Mouse (Mus musculus): Measurements from ENCODE around the gene Rsf1. TPM values are rescaled to one million over a fixed set of nuclear protein-coding genes. Genes with fewer than 3 reads are reported as not detected.

Rsf1 gene
- polyA plus RNA-seq, 1 experiment from 2014 or later: 15.1 TPM

DNA sequence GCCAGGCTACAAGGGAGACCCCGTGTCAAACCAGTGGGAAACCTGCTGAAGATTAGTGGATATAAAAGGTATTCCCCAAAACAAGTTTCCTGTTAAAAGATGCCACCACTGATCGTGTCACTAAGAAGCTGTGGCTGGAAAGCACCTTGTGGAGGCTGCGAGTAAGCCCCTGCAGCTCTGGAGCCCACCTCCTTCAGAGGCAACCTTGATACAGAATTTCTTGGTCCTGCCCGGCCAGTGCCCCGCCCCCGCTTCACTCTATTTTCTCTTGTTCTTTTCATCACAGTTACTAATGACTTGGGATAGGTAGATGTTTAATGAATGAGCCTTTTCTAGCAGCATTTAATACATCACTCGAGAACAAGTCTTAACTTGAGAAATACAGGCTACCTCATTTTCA, 146.4 kb downstream of the Rsf1 start:
- no peak overlapping the region for H3K4me3 ChIP-seq
- H3K36me3 ChIP-seq: no peaks in the 10 kb centered on the region
- no peaks in the 10 kb centered on the region for H3K27me3 ChIP-seq
- H3K4me1 ChIP-seq (replicated peaks): no peaks in the 10 kb centered on the region
- H3K4me2 ChIP-seq: no peak overlapping the region
- no peaks in the 10 kb centered on the region for H3K9me3 ChIP-seq (replicated peaks)
- 80% methylated on average over 7 of the region's 7 CpGs for WGBS
- no peak overlapping the region for H3K27ac ChIP-seq
- no peak for ATAC-seq (replicated peaks; ENCODE audit: insufficient number of reproducible peaks, insufficient read depth, low FRiP score, low read depth)
- no peak overlapping the region for H3K9ac ChIP-seq

- Histone ChIP-seq H3K36me3 (no peaks in the 10 kb centered on the region), H3K27me3 (no peaks in the 10 kb centered on the region), H3K9ac (no peak overlapping the region), H3K4me1 (replicated peaks) (no peaks in the 10 kb centered on the region), H3K4me3 (no peak overlapping the region), H3K27ac (no peak overlapping the region), H3K4me2 (no peak overlapping the region), H3K9me3 (replicated peaks) (no peaks in the 10 kb centered on the region)
- 70% methylated on average over 7 of the region's 7 CpGs for WGBS
- ATAC-seq (replicated peaks; ENCODE audit: insufficient number of reproducible peaks, insufficient read depth, low FRiP score, low read depth): no peak
Measured at GRCm38 (mm10) chr7:97726778-97727177, 147.1 kb downstream of the Rsf1 start.

DNA sequence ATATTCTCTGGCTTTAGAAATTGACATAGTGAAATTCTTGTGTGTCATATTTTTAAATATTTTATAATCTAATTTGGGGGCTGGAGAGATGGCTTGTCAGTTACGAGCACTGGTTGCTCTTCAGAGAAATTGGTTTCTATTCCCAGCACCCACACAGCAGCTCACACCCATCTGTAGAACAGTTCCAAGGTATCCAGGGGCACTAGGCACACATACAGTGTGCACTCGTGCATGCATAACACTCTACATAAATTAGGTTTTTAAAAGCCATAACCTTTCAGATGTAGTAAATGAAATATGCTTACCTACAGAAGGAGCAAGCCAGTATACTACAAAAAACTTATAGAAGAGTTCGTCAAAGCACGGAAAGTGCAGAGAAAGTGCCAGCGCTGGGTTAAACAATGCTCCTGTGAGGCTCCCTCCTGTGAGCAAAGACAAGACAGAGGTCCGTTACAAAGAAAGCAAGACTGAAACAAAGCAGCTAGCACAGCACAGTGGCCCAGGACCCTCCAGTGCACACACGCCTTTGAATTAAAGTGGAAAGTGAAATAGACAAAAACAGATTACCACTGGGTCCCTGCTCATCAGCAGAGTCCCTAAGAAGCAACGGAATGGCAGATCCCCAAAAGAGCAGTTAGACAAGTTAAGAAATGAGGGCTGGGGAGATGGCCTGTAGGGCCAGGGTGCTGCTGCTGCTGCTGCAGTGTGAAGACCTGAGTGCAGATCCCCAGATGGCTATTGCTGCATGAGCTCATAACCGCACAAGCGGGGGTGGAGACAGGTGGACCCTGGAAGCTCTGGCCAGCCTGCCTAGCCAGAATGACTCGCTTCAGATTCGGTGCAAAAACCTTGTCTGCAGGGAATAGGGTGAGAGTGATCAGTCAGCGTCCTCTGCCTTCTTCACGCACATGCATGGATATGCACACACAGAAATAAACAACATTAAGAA, 149.3 kb downstream of the Rsf1 start:
- Histone ChIP-seq H3K4me2 (no peak overlapping the region), H3K27me3 (no peaks in the 10 kb centered on the region), H3K36me3 (no peaks in the 10 kb centered on the region), H3K27ac (no peak overlapping the region), H3K9ac (no peak overlapping the region), H3K4me1 (replicated peaks) (no peaks in the 10 kb centered on the region), H3K4me3 (no peak overlapping the region), H3K9me3 (replicated peaks) (no peaks in the 10 kb centered on the region)
- 74% methylated on average over 14 of the region's 14 CpGs for WGBS
- no peak for ATAC-seq (replicated peaks; ENCODE audit: insufficient number of reproducible peaks, insufficient read depth, low FRiP score, low read depth)

DNA sequence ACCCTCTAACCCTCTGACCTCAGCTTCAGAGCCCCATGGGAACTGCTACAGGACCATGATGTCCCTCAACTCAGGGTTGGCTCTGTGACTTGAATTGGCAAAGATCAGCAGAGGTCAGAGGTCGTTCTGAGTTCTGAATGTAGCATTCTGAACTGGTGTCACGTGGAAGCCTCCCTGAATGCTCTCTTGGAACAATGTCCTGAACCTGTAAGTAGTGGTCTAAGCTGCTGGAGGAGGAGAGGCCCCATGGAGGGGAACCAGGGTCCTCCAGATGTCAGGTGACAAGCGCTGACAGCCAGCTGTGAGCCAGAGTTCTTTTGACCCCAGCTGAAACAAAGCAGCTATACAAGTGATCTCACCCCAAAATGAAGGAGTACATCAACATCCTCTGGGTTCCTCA, 150.7 kb downstream of the Rsf1 start:
- Histone ChIP-seq H3K4me1 (replicated peaks) (no peaks in the 10 kb centered on the region), H3K4me2 (no peak overlapping the region), H3K9ac (no peak overlapping the region), H3K9me3 (replicated peaks) (no peaks in the 10 kb centered on the region), H3K4me3 (no peak overlapping the region), H3K27me3 (no peaks in the 10 kb centered on the region), H3K27ac (no peak overlapping the region), H3K36me3 (no peaks in the 10 kb centered on the region)
- 60% methylated on average over 3 of the region's 3 CpGs for WGBS
- ATAC-seq (replicated peaks; ENCODE audit: insufficient number of reproducible peaks, insufficient read depth, low FRiP score, low read depth): no peak

- no peak for ATAC-seq (replicated peaks; ENCODE audit: insufficient number of reproducible peaks, insufficient read depth, low FRiP score, low read depth)
- Histone ChIP-seq H3K9me3 (replicated peaks) (no peaks in the 10 kb centered on the region), H3K27ac (no peak overlapping the region), H3K4me2 (no peak overlapping the region), H3K27me3 (0 out of 2 replicates have a peak, but pooled peaks cover 6% of the 10 kb centered on the region), H3K36me3 (no peaks in the 10 kb centered on the region), H3K4me1 (replicated peaks) (peaks cover 9% of the 10 kb centered on the region), H3K9ac (no peak overlapping the region), H3K4me3 (no peak overlapping the region)
- WGBS: 62% methylated on average over 5 of the region's 5 CpGs
Measured at GRCm38 (mm10) chr7:97733606-97734005, 153.9 kb downstream of the Rsf1 start.

DNA sequence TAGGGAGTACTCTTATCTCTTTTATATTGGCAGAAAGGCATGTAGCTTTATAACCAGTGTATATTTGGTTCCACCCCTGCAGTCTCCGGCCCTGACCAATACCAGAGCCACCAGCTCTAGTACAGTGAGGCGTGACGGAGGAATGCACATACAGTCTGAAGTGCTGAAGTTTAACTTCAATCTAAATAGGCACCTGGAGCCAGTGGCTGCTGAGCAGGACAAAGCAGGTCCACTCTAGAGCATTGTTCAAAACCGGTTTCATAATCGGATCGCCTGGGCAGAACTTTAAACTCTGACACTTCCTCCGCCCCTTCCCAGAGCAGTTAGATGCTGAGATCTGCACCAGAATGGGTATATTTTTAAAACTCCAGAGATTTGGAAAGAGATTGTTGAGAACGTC, 155.3 kb downstream of the Rsf1 start:
- Histone ChIP-seq H3K36me3 (no peaks in the 10 kb centered on the region), H3K9ac (no peak overlapping the region), H3K4me3 (peak overlapping the region; percentile 7), H3K4me1 (replicated peaks) (peaks cover 9% of the 10 kb centered on the region), H3K4me2 (0 out of 2 replicates have a peak overlapping the region, but pooled peaks have one; percentile 2), H3K27me3 (0 out of 2 replicates have a peak, but pooled peaks cover 6% of the 10 kb centered on the region), H3K27ac (no peak overlapping the region), H3K9me3 (replicated peaks) (no peaks in the 10 kb centered on the region)
- no peak for ATAC-seq (replicated peaks; ENCODE audit: insufficient number of reproducible peaks, insufficient read depth, low FRiP score, low read depth)
- WGBS: 71% methylated on average over 8 of the region's 8 CpGs

- Histone ChIP-seq H3K36me3 (no peaks in the 10 kb centered on the region), H3K9me3 (replicated peaks) (no peaks in the 10 kb centered on the region), H3K9ac (no peak overlapping the region), H3K4me3 (peak overlapping the region; percentile 7; the same call in 1 of the 2 replicates), H3K27me3 (0 out of 2 replicates have a peak, but pooled peaks cover 6% of the 10 kb centered on the region), H3K27ac (no peak overlapping the region), H3K4me2 (no peak overlapping the region), H3K4me1 (replicated peaks) (peaks cover 9% of the 10 kb centered on the region)
- no peak for ATAC-seq (replicated peaks; ENCODE audit: insufficient number of reproducible peaks, insufficient read depth, low FRiP score, low read depth)
- WGBS: 58% methylated on average over 4 of the region's 4 CpGs
Measured at GRCm38 (mm10) chr7:97735886-97736420, 156.3 kb downstream of the Rsf1 start.

GRCm38 (mm10) chr7:97737256-97737637, 157.6 kb downstream of the Rsf1 start:
- 8% methylated on average over 12 of the region's 12 CpGs for WGBS
- ATAC-seq (replicated peaks; ENCODE audit: insufficient number of reproducible peaks, insufficient read depth, low FRiP score, low read depth): 0 out of 2 replicates have a peak, but pooled peaks have one; percentile 1

GRCm38 (mm10) chr7:97737638-97738456, 158.2 kb downstream of the Rsf1 start, which contains the start of gene Aqp11:
Aqp11 (minus strand) TSS chr7:97738289.
- Histone ChIP-seq H3K9me3 (replicated peaks) (no peaks in the 10 kb centered on the region), H3K4me1 (replicated peaks) (peaks cover 9% of the 10 kb centered on the region), H3K27ac (peak within 1 kb of the TSS; percentile 46), H3K9ac (peak within 1 kb of the TSS; percentile 58), H3K36me3 (no peaks in the 10 kb centered on the region), H3K4me3 (peak within 1 kb of the TSS; percentile 63), H3K4me2 (peak within 1 kb of the TSS; percentile 96), H3K27me3 (0 out of 2 replicates have a peak, but pooled peaks cover 6% of the 10 kb centered on the region)
- under 1% methylated on average over 55 of the region's 64 CpGs for WGBS
- ATAC-seq (replicated peaks; ENCODE audit: insufficient number of reproducible peaks, insufficient read depth, low FRiP score, low read depth): peak; percentile 97

More at GRCm38 (mm10) chr7:97737256-97737637, 157.6 kb downstream of the Rsf1 start:
- H3K36me3 ChIP-seq: no peaks in the 10 kb centered on the region
- peaks cover 9% of the 10 kb centered on the region for H3K4me1 ChIP-seq (replicated peaks)
- peak overlapping the region; percentile 58 for H3K9ac ChIP-seq
- no peaks in the 10 kb centered on the region for H3K9me3 ChIP-seq (replicated peaks)
- H3K27ac ChIP-seq: no peak overlapping the region; the same call in 1 of the 2 replicates
- 0 out of 2 replicates have a peak, but pooled peaks cover 6% of the 10 kb centered on the region for H3K27me3 ChIP-seq
- H3K4me2 ChIP-seq: peak overlapping the region; percentile 96
- peak overlapping the region; percentile 63 for H3K4me3 ChIP-seq

DNA sequence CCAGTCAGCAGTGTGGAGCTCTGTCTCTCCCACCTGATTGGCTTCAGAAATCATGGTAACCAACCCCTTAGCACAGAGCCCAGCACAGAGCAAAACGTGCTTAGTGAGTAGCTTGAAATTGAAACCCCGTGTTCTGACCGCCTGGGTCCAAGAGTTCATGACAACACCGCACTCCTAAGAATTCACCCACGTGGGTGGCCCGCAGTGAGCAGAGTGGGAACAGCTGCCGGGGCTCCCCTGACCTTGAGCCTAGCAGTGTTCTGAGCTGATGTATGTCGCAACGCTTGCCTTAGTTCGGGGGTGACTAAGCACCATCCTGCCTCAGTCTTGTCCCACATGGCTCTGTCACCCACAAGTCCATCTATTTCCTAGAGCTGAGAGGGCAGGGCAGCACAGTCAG, 161.3 kb downstream of the Rsf1 start:
- Histone ChIP-seq H3K4me1 (replicated peaks) (peaks cover 9% of the 10 kb centered on the region), H3K9ac (no peak overlapping the region), H3K36me3 (no peaks in the 10 kb centered on the region), H3K4me3 (no peak overlapping the region), H3K9me3 (replicated peaks) (no peaks in the 10 kb centered on the region), H3K4me2 (no peak overlapping the region), H3K27me3 (0 out of 2 replicates have a peak, but pooled peaks cover 6% of the 10 kb centered on the region), H3K27ac (no peak overlapping the region)
- no peak for ATAC-seq (replicated peaks; ENCODE audit: insufficient number of reproducible peaks, insufficient read depth, low FRiP score, low read depth)
- 66% methylated on average over 10 of the region's 10 CpGs for WGBS
